ENCODE assay signal across 23 mouse cellular contexts in genomic region chr6:128427571-128427970, GRCm38 (mm10). TPM values are rescaled to one million over a fixed set of nuclear protein-coding genes. Genes with fewer than 3 reads are reported as not detected.
"Had no signal": no experiment of that assay in that cellular context is flagged by ENCODE, and none has a peak within 500 bp of the region (broad histone marks: within the 10 kb centered on the region; RNA-seq: fewer than 3 reads in every experiment).

No protein-coding gene starts in this region.

- H3K4me1 ChIP-seq: stomach, embryonic 15.5 days had no signal

- H3K27ac ChIP-seq: neural tube, embryonic 15.5 days; stomach, embryonic 15.5 days; stomach, postnatal 0 days had no signal

- H3K9ac ChIP-seq: neural tube, embryonic 15.5 days; stomach, embryonic 15.5 days had no signal

- H3K4me3 ChIP-seq: neural tube, embryonic 15.5 days; stomach, embryonic 15.5 days had no signal

- H3K4me2 ChIP-seq: neural tube, embryonic 15.5 days; stomach, embryonic 15.5 days had no signal

- H3K27me3 ChIP-seq: neural tube, embryonic 15.5 days; stomach, embryonic 15.5 days had no signal

- DNase-seq: retina, postnatal 1 day; right cerebral cortex, adult 18-20 months; right cerebral cortex, postnatal 14 days; right cerebral cortex, postnatal 25 days; right cerebral cortex, postnatal 4 days; spleen, adult 18-20 months; thymus, adult 18-20 months; thymus, adult 2 months; thymus, postnatal 14 days; thymus, postnatal 25 days; thymus, postnatal 36 days; thymus, postnatal 4 days had no signal

- H3K9me3 ChIP-seq: neural tube, embryonic 15.5 days; stomach, embryonic 15.5 days had no signal

RNA-seq across cellular contexts. Expression of gene Gm44596, which starts 52.3 kb away (rescaled TPM):
- polyA plus RNA-seq: neural tube, embryonic 14.5 days; neural tube, embryonic 15.5 days; small intestine, adult 2 months; spleen, adult 2 months; stomach, embryonic 14.5 days; stomach, embryonic 15.5 days; stomach, embryonic 16.5 days; stomach, postnatal 0 days; testis, adult 2 months; thymus, adult 2 months; thymus, postnatal 0 days; urinary bladder, adult 2 months had no signal

RNA-seq across cellular contexts. Expression of gene Tex52, which starts 52.3 kb away (rescaled TPM):
- polyA plus RNA-seq: small intestine, adult 2 months; urinary bladder, adult 2 months had no signal
